Mouse (Mus musculus): ENCODE data around the gene Mboat7.

The Mboat7 gene

GRCm38 (mm10) chr7:3692382-3692986 lies 839 bp downstream of the Mboat7 start, which contains the start of gene Tsen34:
Gene Tsen34 (plus strand): TSS chr7:3692863.
- DNase-seq (ENCODE audit: low spot score in 2 of 2) = no peak

- no peak for DNase-seq (ENCODE audit: low spot score in 2 of 2)
Observed at GRCm38 (mm10) chr7:3691919-3692318, 1.4 kb downstream of the Mboat7 start.

GRCm38 (mm10) chr7:3685400-3686187 lies 7.7 kb downstream of the Mboat7 start:
- no peak for DNase-seq (ENCODE audit: low spot score in 2 of 2)

- DNase-seq (ENCODE audit: low spot score in 2 of 2) = no peak
Observed at GRCm38 (mm10) chr7:3684698-3685097, 8.6 kb downstream of the Mboat7 start.

GRCm38 (mm10) chr7:3683908-3684550 lies 9.3 kb downstream of the Mboat7 start:
- no peak for DNase-seq (ENCODE audit: low spot score in 2 of 2)

- DNase-seq (ENCODE audit: low spot score in 2 of 2) = no peak
Observed at GRCm38 (mm10) chr7:3677342-3677741, 16.0 kb downstream of the Mboat7 start, which contains the start of gene Tmc4. Gene Tmc4 (minus strand): TSS chr7:3677553.

GRCm38 (mm10) chr7:3676371-3676770 lies 17.0 kb downstream of the Mboat7 start:
- DNase-seq (ENCODE audit: low spot score in 2 of 2) = no peak

GRCm38 (mm10) chr7:3675228-3675548 lies 18.1 kb downstream of the Mboat7 start:
- no peak for DNase-seq (ENCODE audit: low spot score in 2 of 2)

- peak; percentile 59 to 80 for DNase-seq (ENCODE audit: low spot score in 2 of 2)
Observed at GRCm38 (mm10) chr7:3674507-3675227, 18.7 kb downstream of the Mboat7 start.

- DNase-seq (ENCODE audit: low spot score in 2 of 2) = no peak
Observed at GRCm38 (mm10) chr7:3666921-3667391, 26.4 kb downstream of the Mboat7 start.

- peak; percentile 84 to 86 for DNase-seq (ENCODE audit: low spot score in 2 of 2)
Observed at GRCm38 (mm10) chr7:3665215-3666114, 27.9 kb downstream of the Mboat7 start, which contains the start of gene Leng1. Gene Leng1 (minus strand): TSS chr7:3665840.

- DNase-seq (ENCODE audit: low spot score in 2 of 2) = no peak
Observed at GRCm38 (mm10) chr7:3664524-3665214, 28.7 kb downstream of the Mboat7 start.

GRCm38 (mm10) chr7:3658578-3658977 lies 34.7 kb downstream of the Mboat7 start:
- DNase-seq (ENCODE audit: low spot score in 2 of 2) = no peak

- no peak for DNase-seq (ENCODE audit: low spot score in 2 of 2)
Observed at GRCm38 (mm10) chr7:3656966-3657365, 36.4 kb downstream of the Mboat7 start.

- no peak for DNase-seq (ENCODE audit: low spot score in 2 of 2)
Observed at GRCm38 (mm10) chr7:3646641-3647040, 46.7 kb downstream of the Mboat7 start.

GRCm38 (mm10) chr7:3646188-3646587 lies 47.1 kb downstream of the Mboat7 start:
- DNase-seq (ENCODE audit: low spot score in 2 of 2) = no peak

GRCm38 (mm10) chr7:3645488-3646025 lies 47.8 kb downstream of the Mboat7 start:
- no peak for DNase-seq (ENCODE audit: low spot score in 2 of 2)

- peak; percentile 92 to 93 for DNase-seq (ENCODE audit: low spot score in 2 of 2)
Observed at GRCm38 (mm10) chr7:3644672-3645487, 48.4 kb downstream of the Mboat7 start, which contains the start of gene Cnot3. Gene Cnot3 (plus strand): TSS chr7:3645268.

- peak; percentile 87 to 89 for DNase-seq (ENCODE audit: low spot score in 2 of 2)
Observed at GRCm38 (mm10) chr7:3644348-3644671, 49.0 kb downstream of the Mboat7 start.

Measured in spleen, postnatal 14 days (tissue).